Mouse (Mus musculus) G1E (cell line): ENCODE measurements around the gene Cacna2d2.

Experiments used
- CTCF ChIP-seq: IDR thresholded peaks from 2 replicates; pipeline ENCODE4 v1.5.1; 2012; ENCODE audit warnings: low read depth, low read length, inconsistent platforms, mixed read lengths
- GATA1 ChIP-seq: IDR thresholded peaks from 2 replicates; pipeline ENCODE4 v1.6.1; 2012; ENCODE audit warnings: borderline replicate concordance, low read length, inconsistent platforms, mixed read lengths
- TAL1 ChIP-seq: conservative IDR thresholded peaks from 2 replicates; pipeline ENCODE4 v1.6.1; 2012; ENCODE audit warnings: low read depth, low read length, inconsistent platforms, mixed read lengths

GRCm38 (mm10) chr9:107474016-107474415 is 74.6 kb downstream of the Cacna2d2 start:
- TF ChIP-seq CTCF (no peak), TAL1 (no peak), GATA1 (no peak)
